9 mouse cellular contexts compared by ENCODE assay signal in the genomic region with DNA sequence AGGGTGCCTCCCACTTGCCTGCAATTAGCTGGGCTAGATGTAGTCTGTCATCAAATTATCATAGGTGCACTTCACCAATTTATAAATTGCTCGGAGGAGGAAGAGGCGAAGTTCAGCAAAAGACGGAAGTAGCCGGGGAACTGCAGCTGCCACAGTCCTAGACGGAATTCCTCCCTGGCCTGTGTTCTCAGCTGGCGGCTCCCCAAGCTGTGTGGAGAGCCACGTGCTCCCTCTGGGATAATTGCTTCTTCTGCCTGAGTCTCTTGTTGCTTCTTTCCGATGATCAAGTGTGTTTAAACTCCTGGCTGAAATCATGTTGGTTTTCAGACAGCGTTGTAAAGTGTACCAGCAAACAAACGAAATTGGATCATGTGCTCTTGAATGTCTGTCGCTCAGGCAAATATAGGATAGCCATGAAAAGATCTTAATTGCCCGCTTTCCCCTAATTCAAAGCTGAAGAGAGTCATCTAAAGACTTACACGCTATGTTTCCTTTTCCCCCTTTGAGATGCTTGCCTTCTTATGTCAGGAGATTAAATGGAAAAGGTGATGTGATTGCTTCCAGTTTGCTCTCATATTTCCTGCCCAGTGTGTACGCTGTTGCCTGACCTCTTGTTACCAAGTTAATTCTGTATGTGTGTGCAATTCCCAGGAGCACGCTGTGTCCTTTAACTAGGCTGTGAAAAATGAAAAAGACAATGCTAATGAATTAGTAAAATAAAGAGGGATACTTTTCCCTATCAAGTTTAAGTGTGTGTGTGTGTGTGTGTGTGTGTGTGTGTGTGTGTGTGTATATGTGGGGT.
DNase-seq lines count a peak whose midpoint lies in the region; ATAC-seq lines count a peak whose summit lies in the region.
"Had no signal": no experiment of that assay in that cellular context is flagged by ENCODE, and none has a peak within 500 bp of the region (broad histone marks: within the 10 kb centered on the region; RNA-seq: fewer than 3 reads in every experiment).

No protein-coding gene starts in this region.

- intact Hi-C loops in left cerebral cortex, postnatal 10 days (cut with DNase I): no loop called here

- H3K4me2 ChIP-seq in intestine, embryonic 15.5 days (replicated peaks): peak overlapping the region; percentile 46
- H3K4me2 ChIP-seq: liver, embryonic 13.5 days had no signal

- peak; percentile 93 for ATAC-seq in intestine, embryonic 15.5 days

- H3K4me1 ChIP-seq in intestine, embryonic 15.5 days (replicated peaks): peaks cover 10% of the 10 kb centered on the region; the same call in 1 of the 2 replicates

- H3K9ac ChIP-seq in intestine, embryonic 15.5 days: no peak overlapping the region
- H3K9ac ChIP-seq: liver, embryonic 13.5 days had no signal

- H3K27ac ChIP-seq in intestine, embryonic 15.5 days: no peak overlapping the region
- H3K27ac ChIP-seq: liver, embryonic 13.5 days had no signal

- H3K36me3 ChIP-seq in intestine, embryonic 15.5 days: no peaks in the 10 kb centered on the region
- H3K36me3 ChIP-seq: liver, embryonic 13.5 days had no signal

- WGBS in intestine, embryonic 15.5 days: 15% methylated on average over 15 of the region's 15 CpGs

- peak; percentile 77 for DNase-seq in adrenal gland, adult 2 months
- DNase-seq in embryo, embryonic 9.5 days (ENCODE audit: extremely low spot score): peak; percentile 53
- peak; percentile 60 to 86 for DNase-seq in gastrocnemius, postnatal 4 days (ENCODE audit: low spot score in 2 of 2)
- DNase-seq in left cerebral cortex, postnatal 10 days (ENCODE audit: extremely low spot score in 1 of 2, low spot score in 2 of 2): peak; percentile 42 to 84
- DNase-seq in mesoderm, embryonic 11.5 days (ENCODE audit: low read depth, low spot score): peak; percentile 77
- peak; percentile 78 for DNase-seq in right cerebral cortex, postnatal 4 days
- no peak for DNase-seq in spleen, postnatal 14 days (ENCODE audit: low spot score in 2 of 2)
- DNase-seq: liver, embryonic 13.5 days had no signal

- no peak overlapping the region for H3K4me3 ChIP-seq in intestine, embryonic 15.5 days (replicated peaks)
- H3K4me3 ChIP-seq: liver, embryonic 13.5 days had no signal

- no peaks in the 10 kb centered on the region for H3K27me3 ChIP-seq in intestine, embryonic 15.5 days (replicated peaks)
- H3K27me3 ChIP-seq: liver, embryonic 13.5 days had no signal

- H3K9me3 ChIP-seq in intestine, embryonic 15.5 days: no peaks in the 10 kb centered on the region
- H3K9me3 ChIP-seq: liver, embryonic 13.5 days had no signal

Comparison
In these comparisons a context has a peak if more than half of its experiments do, and no peak if none do; other contexts are left out.
1. DNase-seq: peak in adrenal gland, adult 2 months (single experiment), embryo, embryonic 9.5 days (single experiment), gastrocnemius, postnatal 4 days (2 of 2), left cerebral cortex, postnatal 10 days (2 of 2), mesoderm, embryonic 11.5 days (single experiment) and right cerebral cortex, postnatal 4 days (single experiment); none in spleen, postnatal 14 days (0 of 2).